Mouse (Mus musculus): ENCODE measurements around the gene Pbx2. TPM values are rescaled to one million over a fixed set of nuclear protein-coding genes. Genes with fewer than 3 reads are reported as not detected.
A peak's percentile ranks its signal among the peaks of the same experiment; 100 is the strongest.

The Pbx2 gene
- polyA plus RNA-seq, 1 experiment from 2014 or later = 3.2 TPM

GRCm38 (mm10) chr17:34585877-34586771 is 4.9 kb upstream of the Pbx2 start:
- Histone ChIP-seq H3K9ac (ENCODE audit: low read depth, low read length) (peak overlapping the region; percentile 82; the same call in 1 of the 2 replicates), H3K9me3 (replicated peaks; ENCODE audit: control insufficient read depth, low read length) (no peaks in the 10 kb centered on the region), H3K36me3 (ENCODE audit: control insufficient read depth, insufficient read depth) (no peaks in the 10 kb centered on the region), H3K4me3 (ENCODE audit: low read depth, low read length) (peak overlapping the region; percentile 93), H3K27ac (ENCODE audit: low read length) (no peak overlapping the region), H3K4me2 (ENCODE audit: low read depth, low read length) (peak overlapping the region; percentile 100), H3K27me3 (ENCODE audit: control insufficient read depth, insufficient read depth, low read depth, low read length) (no peaks in the 10 kb centered on the region), H3K4me1 (ENCODE audit: control insufficient read depth, low read depth, low read length) (peaks cover 42% of the 10 kb centered on the region)
- WGBS (ENCODE audit: insufficient replicate concordance) = 47% methylated on average over 32 of the region's 32 CpGs
- ATAC-seq (ENCODE audit: low read depth) = no peak

- no peaks in the 10 kb centered on the region for H3K36me3 ChIP-seq (ENCODE audit: control insufficient read depth, insufficient read depth)
- H3K4me3 ChIP-seq (ENCODE audit: low read depth, low read length) = peak overlapping the region; percentile 93
- peak overlapping the region; percentile 82 for H3K9ac ChIP-seq (ENCODE audit: low read depth, low read length)
- H3K27ac ChIP-seq (ENCODE audit: low read length) = peak overlapping the region; percentile 83
- H3K9me3 ChIP-seq (replicated peaks; ENCODE audit: control insufficient read depth, low read length) = no peaks in the 10 kb centered on the region
- under 1% methylated on average over 38 of the region's 38 CpGs for WGBS (ENCODE audit: insufficient replicate concordance)
- H3K27me3 ChIP-seq (ENCODE audit: control insufficient read depth, insufficient read depth, low read depth, low read length) = no peaks in the 10 kb centered on the region
- peak; percentile 77 for ATAC-seq (ENCODE audit: low read depth)
- peak overlapping the region; percentile 100 for H3K4me2 ChIP-seq (ENCODE audit: low read depth, low read length)
- H3K4me1 ChIP-seq (ENCODE audit: control insufficient read depth, low read depth, low read length) = peaks cover 48% of the 10 kb centered on the region
These were observed 4.2 kb upstream of the Pbx2 start for GRCm38 (mm10) chr17:34586796-34587422.

- Histone ChIP-seq H3K27ac (ENCODE audit: low read length) (peak overlapping the region; percentile 83), H3K4me2 (ENCODE audit: low read depth, low read length) (peak overlapping the region; percentile 100), H3K27me3 (ENCODE audit: control insufficient read depth, insufficient read depth, low read depth, low read length) (no peaks in the 10 kb centered on the region), H3K4me3 (ENCODE audit: low read depth, low read length) (peak overlapping the region; percentile 93), H3K4me1 (ENCODE audit: control insufficient read depth, low read depth, low read length) (peaks cover 49% of the 10 kb centered on the region), H3K9ac (ENCODE audit: low read depth, low read length) (peak overlapping the region; percentile 92), H3K9me3 (replicated peaks; ENCODE audit: control insufficient read depth, low read length) (no peaks in the 10 kb centered on the region), H3K36me3 (ENCODE audit: control insufficient read depth, insufficient read depth) (no peaks in the 10 kb centered on the region)
- ATAC-seq (ENCODE audit: low read depth) = peak; percentile 89
- WGBS (ENCODE audit: insufficient replicate concordance) = 1% methylated on average over 49 of the region's 50 CpGs
These were observed 3.6 kb upstream of the Pbx2 start for GRCm38 (mm10) chr17:34587423-34587811.

GRCm38 (mm10) chr17:34587814-34588213 is 3.3 kb upstream of the Pbx2 start:
- H3K9me3 ChIP-seq (replicated peaks; ENCODE audit: control insufficient read depth, low read length) = no peaks in the 10 kb centered on the region
- H3K4me2 ChIP-seq (ENCODE audit: low read depth, low read length) = peak overlapping the region; percentile 100
- H3K4me1 ChIP-seq (ENCODE audit: control insufficient read depth, low read depth, low read length) = peaks cover 53% of the 10 kb centered on the region
- H3K36me3 ChIP-seq (ENCODE audit: control insufficient read depth, insufficient read depth) = no peaks in the 10 kb centered on the region
- H3K27ac ChIP-seq (ENCODE audit: low read length) = peak overlapping the region; percentile 72
- ATAC-seq (ENCODE audit: low read depth) = no peak
- H3K4me3 ChIP-seq (ENCODE audit: low read depth, low read length) = peak overlapping the region; percentile 93
- peak overlapping the region; percentile 92 for H3K9ac ChIP-seq (ENCODE audit: low read depth, low read length)
- no peaks in the 10 kb centered on the region for H3K27me3 ChIP-seq (ENCODE audit: control insufficient read depth, insufficient read depth, low read depth, low read length)
- WGBS (ENCODE audit: insufficient replicate concordance) = under 1% methylated on average over 19 of the region's 19 CpGs

GRCm38 (mm10) chr17:34588767-34589166 is 2.3 kb upstream of the Pbx2 start:
- Histone ChIP-seq H3K4me3 (ENCODE audit: low read depth, low read length) (no peak overlapping the region), H3K36me3 (ENCODE audit: control insufficient read depth, insufficient read depth) (no peaks in the 10 kb centered on the region), H3K4me1 (ENCODE audit: control insufficient read depth, low read depth, low read length) (peaks cover 63% of the 10 kb centered on the region), H3K27ac (ENCODE audit: low read length) (peak overlapping the region; percentile 26; the same call in 1 of the 2 replicates), H3K9ac (ENCODE audit: low read depth, low read length) (peak overlapping the region; percentile 15; the same call in 1 of the 2 replicates), H3K4me2 (ENCODE audit: low read depth, low read length) (peak overlapping the region; percentile 100; the same call in 1 of the 2 replicates), H3K27me3 (ENCODE audit: control insufficient read depth, insufficient read depth, low read depth, low read length) (no peaks in the 10 kb centered on the region), H3K9me3 (replicated peaks; ENCODE audit: control insufficient read depth, low read length) (no peaks in the 10 kb centered on the region)
- ATAC-seq (ENCODE audit: low read depth) = no peak
- WGBS (ENCODE audit: insufficient replicate concordance) = 47% methylated on average over 3 of the region's 3 CpGs

GRCm38 (mm10) chr17:34589206-34589605 is 1.9 kb upstream of the Pbx2 start:
- Histone ChIP-seq H3K4me1 (ENCODE audit: control insufficient read depth, low read depth, low read length) (peaks cover 67% of the 10 kb centered on the region), H3K27ac (ENCODE audit: low read length) (peak overlapping the region; percentile 89)
- WGBS (ENCODE audit: insufficient replicate concordance) = 23% methylated on average over 7 of the region's 7 CpGs

GRCm38 (mm10) chr17:34589681-34590101 is 1.4 kb upstream of the Pbx2 start, which contains the start of gene Gpsm3:
Gene Gpsm3, plus strand, starts transcription at chr17:34589806.
- H3K9ac ChIP-seq (ENCODE audit: low read depth, low read length) = peak within 1 kb of the TSS; percentile 95; the same call in 1 of the 2 replicates
- peaks cover 2% of the 10 kb centered on the region; the same call in 1 of the 2 replicates for H3K36me3 ChIP-seq (ENCODE audit: control insufficient read depth, insufficient read depth)
- peaks cover 67% of the 10 kb centered on the region for H3K4me1 ChIP-seq (ENCODE audit: control insufficient read depth, low read depth, low read length)
- no peaks in the 10 kb centered on the region for H3K27me3 ChIP-seq (ENCODE audit: control insufficient read depth, insufficient read depth, low read depth, low read length)
- peak within 1 kb of the TSS; percentile 89 for H3K27ac ChIP-seq (ENCODE audit: low read length)
- H3K9me3 ChIP-seq (replicated peaks; ENCODE audit: control insufficient read depth, low read length) = no peaks in the 10 kb centered on the region
- WGBS (ENCODE audit: insufficient replicate concordance) = 4% methylated on average over 7 of the region's 7 CpGs
- peak within 1 kb of the TSS; percentile 100 for H3K4me2 ChIP-seq (ENCODE audit: low read depth, low read length)
- peak within 1 kb of the TSS; percentile 83 for H3K4me3 ChIP-seq (ENCODE audit: low read depth, low read length)
- ATAC-seq (ENCODE audit: low read depth) = no peak

More at GRCm38 (mm10) chr17:34589206-34589605, 1.9 kb upstream of the Pbx2 start:
- Histone ChIP-seq H3K27me3 (ENCODE audit: control insufficient read depth, insufficient read depth, low read depth, low read length) (no peaks in the 10 kb centered on the region), H3K4me2 (ENCODE audit: low read depth, low read length) (peak overlapping the region; percentile 100), H3K9ac (ENCODE audit: low read depth, low read length) (peak overlapping the region; percentile 37; the same call in 1 of the 2 replicates), H3K9me3 (replicated peaks; ENCODE audit: control insufficient read depth, low read length) (no peaks in the 10 kb centered on the region), H3K4me3 (ENCODE audit: low read depth, low read length) (peak overlapping the region; percentile 83), H3K36me3 (ENCODE audit: control insufficient read depth, insufficient read depth) (no peaks in the 10 kb centered on the region)
- no peak for ATAC-seq (ENCODE audit: low read depth)

- H3K9me3 ChIP-seq (replicated peaks; ENCODE audit: control insufficient read depth, low read length) = no peaks in the 10 kb centered on the region
- no peak for ATAC-seq (ENCODE audit: low read depth)
- peak overlapping the region; percentile 83 for H3K4me3 ChIP-seq (ENCODE audit: low read depth, low read length)
- peaks cover 4% of the 10 kb centered on the region for H3K36me3 ChIP-seq (ENCODE audit: control insufficient read depth, insufficient read depth)
- peak overlapping the region; percentile 95; the same call in 1 of the 2 replicates for H3K9ac ChIP-seq (ENCODE audit: low read depth, low read length)
- H3K27ac ChIP-seq (ENCODE audit: low read length) = peak overlapping the region; percentile 89
- peak overlapping the region; percentile 100 for H3K4me2 ChIP-seq (ENCODE audit: low read depth, low read length)
- peaks cover 67% of the 10 kb centered on the region for H3K4me1 ChIP-seq (ENCODE audit: control insufficient read depth, low read depth, low read length)
- WGBS (ENCODE audit: insufficient replicate concordance) = 38% methylated on average over 15 of the region's 15 CpGs
- H3K27me3 ChIP-seq (ENCODE audit: control insufficient read depth, insufficient read depth, low read depth, low read length) = no peaks in the 10 kb centered on the region
These were observed 695 bp upstream of the Pbx2 start for GRCm38 (mm10) chr17:34590154-34590987.

Data from liver, embryonic 16.5 days (tissue).